Mouse (Mus musculus): ENCODE measurements at regions not wholly inside any gene's neighbourhood (a gene's known extent, or its start where the extent isn't known, plus 50 kb on each side); places are given as distances from the start of the nearest gene placed in this dataset.

GRCm38 (mm10) chr8:126845530-126846187, 100.0 kb downstream of the Tomm20 start:
- TF ChIP-seq ETS1 (IDR thresholded peaks at IDR 0.05; ENCODE audit: low read depth, low read length), result no peak
- TF ChIP-seq MYB (IDR thresholded peaks at IDR 0.05; ENCODE audit: low read depth, low read length), result no peak
- TF ChIP-seq TBP (IDR thresholded peaks at IDR 0.05; ENCODE audit: low read depth, low read length), result no peak
- TF ChIP-seq MAZ (IDR thresholded peaks at IDR 0.05; ENCODE audit: low read depth, low read length), result no peak
- TF ChIP-seq GATA1 (IDR thresholded peaks at IDR 0.05; ENCODE audit: low read depth, low read length), result 0 out of 2 replicates have a peak, but pooled peaks have one; percentile 9
- TF ChIP-seq MXI1 (IDR thresholded peaks at IDR 0.05; ENCODE audit: low read depth, low read length), result no peak
- no peak for TF ChIP-seq ZKSCAN1 (IDR thresholded peaks at IDR 0.05; ENCODE audit: low read depth, low read length)
- TF ChIP-seq TAL1 (IDR thresholded peaks at IDR 0.05; ENCODE audit: low read length), result no peak
- TF ChIP-seq JUND (IDR thresholded peaks at IDR 0.05; ENCODE audit: low read depth, low read length), result no peak
- Histone ChIP-seq H3K27ac (ENCODE audit: control insufficient read depth, low read depth, low read length) (peak overlapping the region; percentile 16; the same call in 1 of the 2 replicates), H3K27me3 (ENCODE audit: control insufficient read depth in 1 of 2, insufficient read depth in 2 of 2, low read length in 2 of 2) (no peaks in the 10 kb centered on the region), H3K4me3 (ENCODE audit: control insufficient read depth in 1 of 2, insufficient read depth in 1 of 2, low read depth in 2 of 2, low read length in 2 of 2) (no peak overlapping the region), H3K4me1 (ENCODE audit: control insufficient read depth in 1 of 2, insufficient read depth in 2 of 2, low read length in 2 of 2) (peaks cover 26 to 59% of the 10 kb centered on the region in 2 experiments), H3K36me3 (ENCODE audit: control insufficient read depth in 1 of 2, insufficient read depth in 2 of 2, low read length in 2 of 2) (peaks cover 0 to 31% of the 10 kb centered on the region in 2 experiments; a peak in 2 of 4 replicates), H3K9ac (ENCODE audit: control insufficient read depth, low read depth, low read length, poor library complexity, severe bottlenecking) (no peak overlapping the region), H3K9me3 (replicated peaks; ENCODE audit: insufficient read depth, low read length) (no peaks in the 10 kb centered on the region), H3K79me2 (ENCODE audit: control insufficient read depth, insufficient read depth, low read length, poor library complexity) (no peaks in the 10 kb centered on the region; the same call in 1 of the 2 replicates)
- no peak for DNase-seq (ENCODE audit: low read depth, low spot score)

GRCm38 (mm10) chr8:126844627-126845026, 101.0 kb downstream of the Tomm20 start:
- Histone ChIP-seq H3K79me2 (ENCODE audit: control insufficient read depth, insufficient read depth, low read length, poor library complexity) (no peaks in the 10 kb centered on the region; the same call in 1 of the 2 replicates), H3K9me3 (replicated peaks; ENCODE audit: insufficient read depth, low read length) (no peaks in the 10 kb centered on the region), H3K27me3 (ENCODE audit: control insufficient read depth in 1 of 2, insufficient read depth in 2 of 2, low read length in 2 of 2) (no peaks in the 10 kb centered on the region), H3K36me3 (ENCODE audit: control insufficient read depth in 1 of 2, insufficient read depth in 2 of 2, low read length in 2 of 2) (peaks cover 0 to 22% of the 10 kb centered on the region in 2 experiments; a peak in 2 of 4 replicates), H3K9ac (ENCODE audit: control insufficient read depth, low read depth, low read length, poor library complexity, severe bottlenecking) (no peak overlapping the region), H3K4me1 (ENCODE audit: control insufficient read depth in 1 of 2, insufficient read depth in 2 of 2, low read length in 2 of 2) (peaks cover 21 to 48% of the 10 kb centered on the region in 2 experiments), H3K27ac (ENCODE audit: control insufficient read depth, low read depth, low read length) (no peak overlapping the region), H3K4me3 (ENCODE audit: control insufficient read depth in 1 of 2, insufficient read depth in 1 of 2, low read depth in 2 of 2, low read length in 2 of 2) (no peak overlapping the region)
- no peak for DNase-seq (ENCODE audit: low read depth, low spot score)
- no peak for TF ChIP-seq POLR2AphosphoS2 (IDR thresholded peaks at IDR 0.05; ENCODE audit: low read length)
- TF ChIP-seq MXI1 (IDR thresholded peaks at IDR 0.05; ENCODE audit: low read depth, low read length), result no peak
- no peak for TF ChIP-seq POLR2A (IDR thresholded peaks at IDR 0.05; ENCODE audit: control insufficient read depth in 1 of 2, insufficient read depth in 1 of 2, low read depth in 1 of 2, low read length in 2 of 2, poor library complexity in 1 of 2)
- TF ChIP-seq UBTF (IDR thresholded peaks at IDR 0.05; ENCODE audit: borderline replicate concordance, insufficient read depth, low read depth, low read length), result no peak
- TF ChIP-seq GABPA (IDR thresholded peaks at IDR 0.05; ENCODE audit: low read depth, low read length), result no peak
- no peak for TF ChIP-seq E2F4 (IDR thresholded peaks at IDR 0.05; ENCODE audit: borderline replicate concordance, low read depth, low read length)
- TF ChIP-seq TBP (IDR thresholded peaks at IDR 0.05; ENCODE audit: low read depth, low read length), result no peak
- TF ChIP-seq USF2 (IDR thresholded peaks at IDR 0.05; ENCODE audit: borderline replicate concordance in 1 of 2, insufficient read depth in 1 of 2, low read depth in 1 of 2, low read length in 2 of 2), result no peak
- no peak for TF ChIP-seq EP300 (IDR thresholded peaks at IDR 0.05; ENCODE audit: low read depth in 1 of 2, low read length in 2 of 2)
- no peak for TF ChIP-seq NRF1 (IDR thresholded peaks at IDR 0.05; ENCODE audit: insufficient read depth, low read depth, low read length, poor library complexity, severe bottlenecking)
